Mouse (Mus musculus): Measurements from ENCODE around the gene Klhl40. TPM values are rescaled to one million over a fixed set of nuclear protein-coding genes. Genes with fewer than 3 reads are reported as not detected.

Klhl40 gene
- polyA plus RNA-seq, 1 experiment from 2014 or later: 3.6 TPM

- H3K27me3 ChIP-seq (ENCODE audit: control insufficient read depth, insufficient read depth, low read length): no peaks in the 10 kb centered on the region
- no peak overlapping the region for H3K4me2 ChIP-seq (ENCODE audit: low read depth)
- DNase-seq (ENCODE audit: low spot score) (no peak), ATAC-seq (ENCODE audit: insufficient read depth, low FRiP score, low TSS enrichment) (no peak)
- no peak overlapping the region for H3K9ac ChIP-seq (ENCODE audit: low read length)
- H3K9me3 ChIP-seq (ENCODE audit: control insufficient read depth, low read length): no peaks in the 10 kb centered on the region
- 46% methylated on average over 3 of the region's 3 CpGs for WGBS
- H3K36me3 ChIP-seq (ENCODE audit: control insufficient read depth, insufficient read depth, low read length): no peaks in the 10 kb centered on the region
- no peak overlapping the region for H3K4me3 ChIP-seq (ENCODE audit: low read depth, low read length)
- H3K27ac ChIP-seq (ENCODE audit: low read depth, low read length): no peak overlapping the region
- H3K4me1 ChIP-seq (ENCODE audit: control insufficient read depth, insufficient read depth, low read length): peaks cover 19% of the 10 kb centered on the region
These were observed 31.1 kb downstream of the Klhl40 start for GRCm38 (mm10) chr9:121808511-121808910.

GRCm38 (mm10) chr9:121810081-121810821 is 32.8 kb downstream of the Klhl40 start:
- H3K36me3 ChIP-seq (ENCODE audit: control insufficient read depth, insufficient read depth, low read length): no peaks in the 10 kb centered on the region
- DNase-seq (ENCODE audit: low spot score) (peak; percentile 54), ATAC-seq (ENCODE audit: insufficient read depth, low FRiP score, low TSS enrichment) (peak; percentile 73; the same call in 1 of the 2 replicates)
- no peak overlapping the region for H3K4me3 ChIP-seq (ENCODE audit: low read depth, low read length)
- no peaks in the 10 kb centered on the region for H3K9me3 ChIP-seq (ENCODE audit: control insufficient read depth, low read length)
- H3K4me2 ChIP-seq (ENCODE audit: low read depth): no peak overlapping the region
- peak overlapping the region; percentile 10; the same call in 1 of the 2 replicates for H3K9ac ChIP-seq (ENCODE audit: low read length)
- no peaks in the 10 kb centered on the region for H3K27me3 ChIP-seq (ENCODE audit: control insufficient read depth, insufficient read depth, low read length)
- H3K4me1 ChIP-seq (ENCODE audit: control insufficient read depth, insufficient read depth, low read length): peaks cover 19% of the 10 kb centered on the region
- whole genome bisulfite sequencing: 21% methylated on average over 15 of the region's 15 CpGs
- H3K27ac ChIP-seq (ENCODE audit: low read depth, low read length): peak overlapping the region; percentile 61

- no peaks in the 10 kb centered on the region for H3K36me3 ChIP-seq (ENCODE audit: control insufficient read depth, insufficient read depth, low read length)
- H3K4me2 ChIP-seq (ENCODE audit: low read depth): no peak overlapping the region
- no peak overlapping the region for H3K27ac ChIP-seq (ENCODE audit: low read depth, low read length)
- 78% methylated on average over 6 of the region's 6 CpGs for WGBS
- H3K9me3 ChIP-seq (ENCODE audit: control insufficient read depth, low read length): no peaks in the 10 kb centered on the region
- ATAC-seq (ENCODE audit: insufficient read depth, low FRiP score, low TSS enrichment): no peak
- no peak overlapping the region for H3K9ac ChIP-seq (ENCODE audit: low read length)
- no peak for DNase-seq (ENCODE audit: low spot score)
- no peak overlapping the region for H3K4me3 ChIP-seq (ENCODE audit: low read depth, low read length)
- H3K27me3 ChIP-seq (ENCODE audit: control insufficient read depth, insufficient read depth, low read length): no peaks in the 10 kb centered on the region
- peaks cover 9% of the 10 kb centered on the region for H3K4me1 ChIP-seq (ENCODE audit: control insufficient read depth, insufficient read depth, low read length)
These were observed 37.8 kb downstream of the Klhl40 start for GRCm38 (mm10) chr9:121815183-121815582.

- DNase-seq (ENCODE audit: low spot score) (no peak), ATAC-seq (ENCODE audit: insufficient read depth, low FRiP score, low TSS enrichment) (no peak)
- Histone ChIP-seq H3K9me3 (ENCODE audit: control insufficient read depth, low read length) (no peaks in the 10 kb centered on the region), H3K27ac (ENCODE audit: low read depth, low read length) (no peak overlapping the region), H3K36me3 (ENCODE audit: control insufficient read depth, insufficient read depth, low read length) (no peaks in the 10 kb centered on the region), H3K9ac (ENCODE audit: low read length) (no peak overlapping the region), H3K27me3 (ENCODE audit: control insufficient read depth, insufficient read depth, low read length) (no peaks in the 10 kb centered on the region), H3K4me2 (ENCODE audit: low read depth) (no peak overlapping the region), H3K4me1 (ENCODE audit: control insufficient read depth, insufficient read depth, low read length) (peaks cover 2% of the 10 kb centered on the region; the same call in 1 of the 2 replicates), H3K4me3 (ENCODE audit: low read depth, low read length) (no peak overlapping the region)
- WGBS: 84% methylated on average over 9 of the region's 9 CpGs
These were observed 41.8 kb downstream of the Klhl40 start for GRCm38 (mm10) chr9:121819073-121819770.

GRCm38 (mm10) chr9:121819771-121820471 is 42.5 kb downstream of the Klhl40 start:
- WGBS: 67% methylated on average over 7 of the region's 7 CpGs
- no peaks in the 10 kb centered on the region for H3K27me3 ChIP-seq (ENCODE audit: control insufficient read depth, insufficient read depth, low read length)
- DNase-seq (ENCODE audit: low spot score): no peak

GRCm38 (mm10) chr9:121820765-121821164 is 43.4 kb downstream of the Klhl40 start:
- H3K9ac ChIP-seq (ENCODE audit: low read length): no peak overlapping the region
- H3K4me1 ChIP-seq (ENCODE audit: control insufficient read depth, insufficient read depth, low read length): peaks cover 2% of the 10 kb centered on the region; the same call in 1 of the 2 replicates
- H3K9me3 ChIP-seq (ENCODE audit: control insufficient read depth, low read length): no peaks in the 10 kb centered on the region
- DNase-seq (ENCODE audit: low spot score) (no peak), ATAC-seq (ENCODE audit: insufficient read depth, low FRiP score, low TSS enrichment) (no peak)
- no peak overlapping the region for H3K27ac ChIP-seq (ENCODE audit: low read depth, low read length)
- no peaks in the 10 kb centered on the region for H3K36me3 ChIP-seq (ENCODE audit: control insufficient read depth, insufficient read depth, low read length)
- no peak overlapping the region for H3K4me2 ChIP-seq (ENCODE audit: low read depth)
- no peak overlapping the region for H3K4me3 ChIP-seq (ENCODE audit: low read depth, low read length)
- H3K27me3 ChIP-seq (ENCODE audit: control insufficient read depth, insufficient read depth, low read length): no peaks in the 10 kb centered on the region
- 78% methylated on average over 5 of the region's 5 CpGs for WGBS

More at GRCm38 (mm10) chr9:121819771-121820471, 42.5 kb downstream of the Klhl40 start:
- peaks cover 2% of the 10 kb centered on the region; the same call in 1 of the 2 replicates for H3K4me1 ChIP-seq (ENCODE audit: control insufficient read depth, insufficient read depth, low read length)
- H3K4me2 ChIP-seq (ENCODE audit: low read depth): no peak overlapping the region
- H3K4me3 ChIP-seq (ENCODE audit: low read depth, low read length): no peak overlapping the region
- H3K9me3 ChIP-seq (ENCODE audit: control insufficient read depth, low read length): no peaks in the 10 kb centered on the region
- H3K27ac ChIP-seq (ENCODE audit: low read depth, low read length): no peak overlapping the region
- ATAC-seq (ENCODE audit: insufficient read depth, low FRiP score, low TSS enrichment): no peak
- no peaks in the 10 kb centered on the region for H3K36me3 ChIP-seq (ENCODE audit: control insufficient read depth, insufficient read depth, low read length)
- H3K9ac ChIP-seq (ENCODE audit: low read length): no peak overlapping the region

GRCm38 (mm10) chr9:121822585-121822991 is 45.2 kb downstream of the Klhl40 start:
- Histone ChIP-seq H3K4me3 (ENCODE audit: low read depth, low read length) (no peak overlapping the region), H3K9me3 (ENCODE audit: control insufficient read depth, low read length) (no peaks in the 10 kb centered on the region), H3K4me1 (ENCODE audit: control insufficient read depth, insufficient read depth, low read length) (peaks cover 2% of the 10 kb centered on the region; the same call in 1 of the 2 replicates), H3K4me2 (ENCODE audit: low read depth) (no peak overlapping the region), H3K36me3 (ENCODE audit: control insufficient read depth, insufficient read depth, low read length) (no peaks in the 10 kb centered on the region), H3K9ac (ENCODE audit: low read length) (no peak overlapping the region), H3K27ac (ENCODE audit: low read depth, low read length) (no peak overlapping the region), H3K27me3 (ENCODE audit: control insufficient read depth, insufficient read depth, low read length) (no peaks in the 10 kb centered on the region)
- ATAC-seq (ENCODE audit: insufficient read depth, low FRiP score, low TSS enrichment) (0 out of 2 replicates have a peak, but pooled peaks have one; percentile 16), DNase-seq (ENCODE audit: low spot score) (no peak)
- WGBS: 72% methylated on average over 6 of the region's 6 CpGs

- H3K4me3 ChIP-seq (ENCODE audit: low read depth, low read length): no peak overlapping the region
- H3K27me3 ChIP-seq (ENCODE audit: control insufficient read depth, insufficient read depth, low read length): no peaks in the 10 kb centered on the region
- H3K27ac ChIP-seq (ENCODE audit: low read depth, low read length): no peak overlapping the region
- no peak overlapping the region for H3K9ac ChIP-seq (ENCODE audit: low read length)
- ATAC-seq (ENCODE audit: insufficient read depth, low FRiP score, low TSS enrichment): no peak
- WGBS: 95% methylated on average over 1 of the region's 1 CpGs
- DNase-seq (ENCODE audit: low spot score): no peak
- H3K9me3 ChIP-seq (ENCODE audit: control insufficient read depth, low read length): no peaks in the 10 kb centered on the region
- no peak overlapping the region for H3K4me2 ChIP-seq (ENCODE audit: low read depth)
- H3K36me3 ChIP-seq (ENCODE audit: control insufficient read depth, insufficient read depth, low read length): no peaks in the 10 kb centered on the region
- H3K4me1 ChIP-seq (ENCODE audit: control insufficient read depth, insufficient read depth, low read length): peaks cover 2% of the 10 kb centered on the region; the same call in 1 of the 2 replicates
These were observed 45.6 kb downstream of the Klhl40 start for GRCm38 (mm10) chr9:121823051-121823450.

All from neural tube, embryonic 11.5 days (tissue).